Mouse (Mus musculus) heart, adult 8-10 months (tissue): Measurements from ENCODE around the gene Spock2. TPM values are rescaled to one million over a fixed set of nuclear protein-coding genes. Genes with fewer than 3 reads are reported as not detected.

Experiments
- microRNA-seq: library from miRNA; unstranded; fragments of <30 nt; microRNA quantifications from one replicate; pipeline ENCODE4 v1.2.0, GENCODE M21; 2022
- total RNA-seq, 4 experiments: library from RNA; stranded (reverse); gene quantifications; 2 replicates each; pipeline ENCODE4 v1.2.4; 2022

Spock2 gene
- total RNA-seq, 4 experiments from 2014 or later = 12.2 to 24.8 (median 14.4) TPM

Small RNA genes within 50 kb of the gene (microRNA-seq; reads per million reads assigned to microRNA genes)
- not detected for gene Mir6906

Other genes starting within 250 kb of the Spock2 start
- gene Dnajb12, start 226.7 kb upstream of the Spock2 start, total RNA-seq = 10 to 100 TPM; 38.1 to 44.8 (median 44.4) TPM
- 10 to 100 TPM; 22.1 to 74.4 (median 55.6) TPM for gene Ddit4, start 154.4 kb upstream of the Spock2 start, total RNA-seq
- 10 to 100 TPM; 22.3 to 26.7 (median 24.4) TPM for gene Ascc1, start 103.4 kb upstream of the Spock2 start, total RNA-seq
- gene Anapc16, start 103.1 kb upstream of the Spock2 start, total RNA-seq = 10 to 100 TPM; 59.0 to 88.1 (median 74.3) TPM
- 1 to 10 TPM in 1 of 4 experiments, under 1 TPM in 3; 0.65 to 1.2 (median 0.80) TPM for gene Chst3, start 113.0 kb downstream of the Spock2 start, total RNA-seq
- 1,000 to 10,000 TPM; 1,268 to 1,360 (median 1,315) TPM for gene Psap, start 171.4 kb downstream of the Spock2 start, total RNA-seq
- 10 to 100 TPM; 11.2 to 19.9 (median 15.0) TPM for gene Vsir, start 240.6 kb downstream of the Spock2 start, total RNA-seq